Mouse (Mus musculus): ENCODE results near the gene E130208F15Rik.

The E130208F15Rik gene

GRCm38 (mm10) chr7:30321539-30322284, at the start of gene E130208F15Rik:
TSS of gene E130208F15Rik (plus strand) at chr7:30321740.
- peak; percentile 84 for DNase-seq

- no peak for DNase-seq
Measured at GRCm38 (mm10) chr7:30274383-30274782, 47.2 kb upstream of the E130208F15Rik start.

- DNase-seq = no peak
Measured at GRCm38 (mm10) chr7:30278911-30279310, 42.6 kb upstream of the E130208F15Rik start.

- DNase-seq = no peak
Measured at GRCm38 (mm10) chr7:30279536-30279935, 42.0 kb upstream of the E130208F15Rik start.

- DNase-seq = peak; percentile 92
Measured at GRCm38 (mm10) chr7:30279951-30280669, 41.4 kb upstream of the E130208F15Rik start, which contains the start of the genes Thap8 and Wdr62. TSS of gene Thap8 (plus strand) at chr7:30280094. TSS of gene Wdr62 (minus strand) at chr7:30280419.

GRCm38 (mm10) chr7:30280670-30281138, 40.8 kb upstream of the E130208F15Rik start:
- DNase-seq = peak; percentile 85

GRCm38 (mm10) chr7:30281522-30281921, 40.0 kb upstream of the E130208F15Rik start:
- no peak for DNase-seq

- DNase-seq = no peak
Measured at GRCm38 (mm10) chr7:30282740-30283139, 38.8 kb upstream of the E130208F15Rik start.

GRCm38 (mm10) chr7:30286701-30287410, 34.7 kb upstream of the E130208F15Rik start:
- DNase-seq = no peak

- DNase-seq = no peak
Measured at GRCm38 (mm10) chr7:30288046-30288445, 33.5 kb upstream of the E130208F15Rik start.

GRCm38 (mm10) chr7:30289071-30289713, 32.3 kb upstream of the E130208F15Rik start:
- no peak for DNase-seq

GRCm38 (mm10) chr7:30289714-30290399, 31.7 kb upstream of the E130208F15Rik start:
- DNase-seq = no peak

GRCm38 (mm10) chr7:30291215-30292131, 30.1 kb upstream of the E130208F15Rik start, which contains the start of gene Clip3:
TSS of gene Clip3 (plus strand) at chr7:30291728.
- DNase-seq = no peak

GRCm38 (mm10) chr7:30293795-30294194, 27.7 kb upstream of the E130208F15Rik start:
- no peak for DNase-seq

- DNase-seq = no peak
Measured at GRCm38 (mm10) chr7:30294296-30294695, 27.2 kb upstream of the E130208F15Rik start.

GRCm38 (mm10) chr7:30295103-30295502, 26.4 kb upstream of the E130208F15Rik start:
- DNase-seq = no peak

GRCm38 (mm10) chr7:30296816-30297215, 24.7 kb upstream of the E130208F15Rik start:
- no peak for DNase-seq

- no peak for DNase-seq
Measured at GRCm38 (mm10) chr7:30297266-30297665, 24.3 kb upstream of the E130208F15Rik start.

GRCm38 (mm10) chr7:30300914-30301313, 20.6 kb upstream of the E130208F15Rik start:
- no peak for DNase-seq

- no peak for DNase-seq
Measured at GRCm38 (mm10) chr7:30306083-30306779, 15.3 kb upstream of the E130208F15Rik start.
